Mouse (Mus musculus) E14TG2a.4 (cell line): ENCODE results near the gene Ahcyl1.

Experiments used
- CTCF ChIP-seq: conservative IDR thresholded peaks from 2 replicates; pipeline ENCODE4 v1.5.1; 2014; ENCODE audit warnings: low read length
- NANOG ChIP-seq: IDR thresholded peaks from 2 replicates; pipeline ENCODE4 v1.6.1; 2014; ENCODE audit warnings: borderline replicate concordance, low read length, mixed read lengths

GRCm38 (mm10) chr3:107738620-107739019 lies 42.3 kb upstream of the Ahcyl1 start:
- TF ChIP-seq CTCF (no peak), NANOG (no peak)
